Mouse (Mus musculus) midbrain, embryonic 11.5 days (tissue): ENCODE measurements around the gene Crtc1. TPM values are rescaled to one million over a fixed set of nuclear protein-coding genes. Genes with fewer than 3 reads are reported as not detected.

Experiments
- ATAC-seq: fragments of 200-750 bp; cut with Nextera tagmentation; 2 replicates; pipeline ENCODE4 v1.8.0; 2017; ENCODE audit warnings: moderate TSS enrichment, moderate library complexity; ENCODE audit not compliant: low FRiP score
- DNase-seq: peaks from one replicate; pipeline ENCODE4 v3.0.0; 2015; ENCODE audit warnings: low spot score; ENCODE audit errors: missing footprints
- H3K27ac ChIP-seq: fragments of 300-500 bp; sonication (generic); 2 replicates; pipeline ENCODE4 v1.5.1; 2014; ENCODE audit warnings: low read depth, low read length
- H3K27me3 ChIP-seq: fragments of 300-500 bp; sonication (generic); 2 replicates; pipeline ENCODE4 v1.6.1; 2014; ENCODE audit warnings: mild to moderate bottlenecking, low read length, moderate library complexity, mixed read lengths; ENCODE audit not compliant: control insufficient read depth, insufficient read depth
- H3K36me3 ChIP-seq: fragments of 300-500 bp; sonication (generic); 2 replicates; pipeline ENCODE4 v1.6.1; 2014; ENCODE audit warnings: mild to moderate bottlenecking, low read length, moderate library complexity, mixed read lengths; ENCODE audit not compliant: control insufficient read depth, insufficient read depth
- H3K4me1 ChIP-seq: fragments of 300-500 bp; sonication (generic); 2 replicates; pipeline ENCODE4 v1.6.1; 2014; ENCODE audit warnings: low read length; ENCODE audit not compliant: control insufficient read depth, insufficient read depth
- H3K4me2 ChIP-seq: fragments of 300-500 bp; sonication (generic); 2 replicates; pipeline ENCODE4 v1.6.1; 2014; ENCODE audit warnings: mild to moderate bottlenecking, moderate library complexity
- H3K4me3 ChIP-seq: fragments of 300-500 bp; sonication (generic); 2 replicates; pipeline ENCODE4 v1.5.1; 2014; ENCODE audit warnings: low read depth, low read length
- H3K9ac ChIP-seq: fragments of 300-500 bp; sonication (generic); 2 replicates; pipeline ENCODE4 v1.6.1; 2014; ENCODE audit warnings: low read length
- H3K9me3 ChIP-seq: fragments of 300-500 bp; sonication (generic); 2 replicates; pipeline ENCODE4 v1.6.1; 2016; ENCODE audit warnings: low read length; ENCODE audit not compliant: control insufficient read depth
- WGBS: fragments of 180-500 bp; shearing (Covaris S2); extraction: QIAGEN DNeasy Blood & Tissue Kit; methylation state at CpG from one replicate; pipeline ENCODE4 v1.1.7; 2014; 5-methylcytosine and 5-hydroxymethylcytosine counted together
- polyA plus RNA-seq: library from polyadenylated mRNA; unstranded; fragments of >200 nt; fragmentation: Nextera tagmentation; extraction: Ambion mirVana; gene quantifications from 2 replicates; pipeline ENCODE4 v1.2.1, GENCODE M21; 2014

Crtc1 gene
- polyA plus RNA-seq, 1 experiment from 2014 or later = 11.8 TPM

GRCm38 (mm10) chr8:70393087-70393486 lies 46.3 kb downstream of the Crtc1 start:
- WGBS = 77% methylated on average over 5 of the region's 5 CpGs
- H3K4me1 ChIP-seq = no peaks in the 10 kb centered on the region
- no peaks in the 10 kb centered on the region for H3K36me3 ChIP-seq
- no peak for ATAC-seq
- no peak overlapping the region for H3K4me3 ChIP-seq
- no peak overlapping the region for H3K4me2 ChIP-seq
- no peak for DNase-seq
- no peaks in the 10 kb centered on the region for H3K27me3 ChIP-seq
- H3K9me3 ChIP-seq = no peaks in the 10 kb centered on the region
- no peak overlapping the region for H3K27ac ChIP-seq
- H3K9ac ChIP-seq = no peak overlapping the region

- H3K27ac ChIP-seq = no peak overlapping the region
- 84% methylated on average over 2 of the region's 2 CpGs for WGBS
- DNase-seq (no peak), ATAC-seq (no peak)
- no peak overlapping the region for H3K9ac ChIP-seq
- H3K36me3 ChIP-seq = 0 out of 2 replicates have a peak, but pooled peaks cover 2% of the 10 kb centered on the region
- H3K4me2 ChIP-seq = no peak overlapping the region
- H3K9me3 ChIP-seq = no peaks in the 10 kb centered on the region
- no peak overlapping the region for H3K4me3 ChIP-seq
- H3K27me3 ChIP-seq = no peaks in the 10 kb centered on the region
- no peaks in the 10 kb centered on the region for H3K4me1 ChIP-seq
These were observed 49.7 kb downstream of the Crtc1 start for GRCm38 (mm10) chr8:70389678-70390077.

- DNase-seq = peak; percentile 89
- Histone ChIP-seq H3K36me3 (0 out of 2 replicates have a peak, but pooled peaks cover 2% of the 10 kb centered on the region), H3K9ac (no peak overlapping the region), H3K9me3 (no peaks in the 10 kb centered on the region), H3K27ac (no peak overlapping the region), H3K4me1 (no peaks in the 10 kb centered on the region), H3K4me2 (no peak overlapping the region), H3K4me3 (no peak overlapping the region), H3K27me3 (peaks cover 1% of the 10 kb centered on the region; the same call in 1 of the 2 replicates)
- peak; percentile 68; the same call in 1 of the 2 replicates for ATAC-seq
- WGBS = 61% methylated on average over 3 of the region's 3 CpGs
These were observed 56.1 kb downstream of the Crtc1 start for GRCm38 (mm10) chr8:70383287-70383686.

GRCm38 (mm10) chr8:70380069-70380468 lies 59.3 kb downstream of the Crtc1 start:
- Histone ChIP-seq H3K9ac (no peak overlapping the region), H3K4me2 (no peak overlapping the region), H3K36me3 (no peaks in the 10 kb centered on the region), H3K4me3 (no peak overlapping the region), H3K4me1 (no peaks in the 10 kb centered on the region; the same call in 1 of the 2 replicates), H3K27ac (no peak overlapping the region), H3K27me3 (peaks cover 33% of the 10 kb centered on the region), H3K9me3 (no peaks in the 10 kb centered on the region)
- 93% methylated on average over 12 of the region's 12 CpGs for WGBS
- no peak for ATAC-seq
- no peak for DNase-seq

- Histone ChIP-seq H3K27me3 (peaks cover 63% of the 10 kb centered on the region), H3K4me2 (no peak overlapping the region), H3K36me3 (no peaks in the 10 kb centered on the region), H3K4me1 (peaks cover 8% of the 10 kb centered on the region), H3K27ac (no peak overlapping the region), H3K9me3 (no peaks in the 10 kb centered on the region), H3K4me3 (no peak overlapping the region), H3K9ac (no peak overlapping the region)
- DNase-seq (no peak), ATAC-seq (no peak)
- 14% methylated on average over 15 of the region's 15 CpGs for WGBS
These were observed 62.3 kb downstream of the Crtc1 start for GRCm38 (mm10) chr8:70377049-70377448.

- DNase-seq (peak; percentile 89), ATAC-seq (no peak)
- Histone ChIP-seq H3K27me3 (peaks cover 70% of the 10 kb centered on the region), H3K4me2 (no peak overlapping the region), H3K4me1 (peaks cover 8% of the 10 kb centered on the region), H3K36me3 (no peaks in the 10 kb centered on the region), H3K9ac (no peak overlapping the region), H3K4me3 (0 out of 2 replicates have a peak overlapping the region, but pooled peaks have one; percentile 3), H3K27ac (no peak overlapping the region), H3K9me3 (no peaks in the 10 kb centered on the region)
- WGBS = 8% methylated on average over 37 of the region's 37 CpGs
These were observed 63.1 kb downstream of the Crtc1 start for GRCm38 (mm10) chr8:70376275-70376741.

- DNase-seq (peak; percentile 90), ATAC-seq (no peak)
- no peaks in the 10 kb centered on the region for H3K9me3 ChIP-seq
- H3K4me1 ChIP-seq = peaks cover 8% of the 10 kb centered on the region
- 6% methylated on average over 35 of the region's 35 CpGs for WGBS
- no peak overlapping the region for H3K27ac ChIP-seq
- no peak overlapping the region for H3K4me2 ChIP-seq
- H3K4me3 ChIP-seq = no peak overlapping the region; the same call in 1 of the 2 replicates
- no peaks in the 10 kb centered on the region for H3K36me3 ChIP-seq
- peaks cover 70% of the 10 kb centered on the region for H3K27me3 ChIP-seq
- H3K9ac ChIP-seq = no peak overlapping the region
These were observed 64.0 kb downstream of the Crtc1 start for GRCm38 (mm10) chr8:70375212-70375859.

GRCm38 (mm10) chr8:70374318-70374927 lies 65.0 kb downstream of the Crtc1 start:
- Histone ChIP-seq H3K27ac (no peak overlapping the region), H3K9me3 (no peaks in the 10 kb centered on the region), H3K36me3 (no peaks in the 10 kb centered on the region), H3K4me3 (peak overlapping the region; percentile 7), H3K4me2 (peak overlapping the region; percentile 27), H3K9ac (no peak overlapping the region), H3K4me1 (peaks cover 8% of the 10 kb centered on the region), H3K27me3 (peaks cover 70% of the 10 kb centered on the region)
- WGBS = under 1% methylated on average over 52 of the region's 53 CpGs
- ATAC-seq (peak; percentile 71), DNase-seq (peak; percentile 92)
